Mouse (Mus musculus): ENCODE results near the gene Etv4. TPM values are rescaled to one million over a fixed set of nuclear protein-coding genes. Genes with fewer than 3 reads are reported as not detected.
A peak's percentile ranks its signal among the peaks of the same experiment; 100 is the strongest.

Etv4 gene
- polyA plus RNA-seq, 1 experiment from 2014 or later, result 3.5 TPM

DNA sequence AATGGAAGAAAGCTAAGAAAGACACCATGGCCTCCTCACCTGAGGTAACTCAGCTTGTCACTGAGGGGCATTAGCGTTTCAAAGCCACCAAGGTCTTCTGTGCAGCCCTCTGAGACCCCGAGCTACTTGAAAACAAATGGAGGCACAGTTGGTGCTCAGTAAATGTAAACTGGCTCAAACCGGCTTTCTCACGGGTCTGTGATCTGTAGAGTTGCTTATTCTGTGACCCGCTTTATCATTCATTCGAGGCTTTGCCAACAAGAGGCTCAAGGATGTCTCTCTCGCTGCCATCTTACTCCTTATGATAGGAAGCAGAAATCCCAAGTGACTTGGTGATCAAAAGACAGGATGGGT lies 658 bp upstream of the Etv4 start:
- Histone ChIP-seq H3K4me1 (replicated peaks) (peaks cover 31% of the 10 kb centered on the region), H3K9ac (no peak overlapping the region), H3K4me2 (peak overlapping the region; percentile 99), H3K36me3 (no peaks in the 10 kb centered on the region), H3K27ac (no peak overlapping the region), H3K27me3 (peaks cover 71% of the 10 kb centered on the region), H3K4me3 (peak overlapping the region; percentile 61), H3K9me3 (replicated peaks) (no peaks in the 10 kb centered on the region)
- ATAC-seq (replicated peaks; ENCODE audit: insufficient number of reproducible peaks, insufficient read depth, low FRiP score, low read depth), result no peak
- 6% methylated on average over 7 of the region's 7 CpGs for WGBS

- Histone ChIP-seq H3K27ac (peak overlapping the region; percentile 66), H3K36me3 (no peaks in the 10 kb centered on the region), H3K9ac (peak overlapping the region; percentile 59), H3K4me2 (peak overlapping the region; percentile 99), H3K4me1 (replicated peaks) (peaks cover 23% of the 10 kb centered on the region), H3K27me3 (peaks cover 73% of the 10 kb centered on the region), H3K4me3 (peak overlapping the region; percentile 61), H3K9me3 (replicated peaks) (no peaks in the 10 kb centered on the region)
- WGBS, result under 1% methylated on average over 58 of the region's 67 CpGs
- peak; percentile 37 for ATAC-seq (replicated peaks; ENCODE audit: insufficient number of reproducible peaks, insufficient read depth, low FRiP score, low read depth)
These were observed 556 bp downstream of the Etv4 start for GRCm38 (mm10) chr11:101784488-101785142.

DNA sequence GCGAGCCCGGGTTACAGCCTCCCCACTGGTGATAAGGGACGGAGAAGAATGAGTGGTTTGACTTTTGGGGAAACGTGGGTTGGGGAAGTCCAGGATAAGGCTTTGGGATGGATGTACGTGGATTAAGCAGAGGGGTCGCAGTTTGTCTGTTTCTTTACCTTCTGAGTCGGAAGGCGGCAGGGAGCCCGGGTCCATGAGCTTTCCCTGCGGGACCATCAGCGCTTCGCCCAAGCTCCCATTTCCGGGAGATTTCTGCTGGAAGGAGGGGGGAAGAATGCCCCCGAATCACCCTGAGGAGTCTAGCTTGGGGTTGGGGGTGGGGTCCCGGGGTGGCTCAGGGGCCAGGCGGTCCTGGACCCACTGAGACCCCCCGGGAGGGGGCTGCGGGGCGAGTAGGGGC lies 1.1 kb downstream of the Etv4 start:
- no peaks in the 10 kb centered on the region for H3K36me3 ChIP-seq
- H3K9me3 ChIP-seq (replicated peaks), result no peaks in the 10 kb centered on the region
- H3K4me1 ChIP-seq (replicated peaks), result peaks cover 23% of the 10 kb centered on the region
- H3K27ac ChIP-seq, result peak overlapping the region; percentile 66; the same call in 1 of the 2 replicates
- H3K9ac ChIP-seq, result peak overlapping the region; percentile 59
- H3K27me3 ChIP-seq, result peaks cover 73% of the 10 kb centered on the region
- 2% methylated on average over 19 of the region's 19 CpGs for WGBS
- ATAC-seq (replicated peaks; ENCODE audit: insufficient number of reproducible peaks, insufficient read depth, low FRiP score, low read depth), result no peak
- peak overlapping the region; percentile 99 for H3K4me2 ChIP-seq
- H3K4me3 ChIP-seq, result peak overlapping the region; percentile 61

GRCm38 (mm10) chr11:101783584-101783983 lies 1.6 kb downstream of the Etv4 start:
- Histone ChIP-seq H3K36me3 (no peaks in the 10 kb centered on the region), H3K4me2 (peak overlapping the region; percentile 99), H3K4me1 (replicated peaks) (peaks cover 23% of the 10 kb centered on the region), H3K9ac (peak overlapping the region; percentile 59), H3K27ac (no peak overlapping the region), H3K9me3 (replicated peaks) (no peaks in the 10 kb centered on the region), H3K27me3 (peaks cover 75% of the 10 kb centered on the region), H3K4me3 (peak overlapping the region; percentile 61)
- WGBS, result 28% methylated on average over 9 of the region's 9 CpGs
- ATAC-seq (replicated peaks; ENCODE audit: insufficient number of reproducible peaks, insufficient read depth, low FRiP score, low read depth), result no peak

DNA sequence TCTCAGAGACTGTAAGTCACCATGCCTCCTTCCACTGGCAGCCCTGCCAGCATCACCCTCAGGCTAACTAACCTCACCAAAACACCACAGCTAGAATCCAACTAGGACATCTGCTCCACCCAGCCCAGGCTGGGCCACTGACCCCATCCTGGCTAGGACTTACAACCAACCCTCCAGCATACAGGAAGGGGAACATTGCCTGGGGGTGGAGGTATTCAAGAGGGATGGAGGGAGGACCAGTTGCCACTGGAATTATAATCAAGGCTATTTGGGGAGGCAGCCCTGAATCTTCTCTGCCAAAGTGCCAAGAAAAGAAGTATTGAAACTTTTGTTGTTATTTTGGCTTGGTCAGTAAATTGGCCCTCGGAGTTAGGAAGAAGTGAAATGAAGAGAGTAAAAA lies 2.0 kb downstream of the Etv4 start:
- Histone ChIP-seq H3K4me1 (replicated peaks) (peaks cover 23% of the 10 kb centered on the region), H3K4me3 (no peak overlapping the region), H3K4me2 (no peak overlapping the region), H3K36me3 (no peaks in the 10 kb centered on the region), H3K27ac (no peak overlapping the region), H3K9me3 (replicated peaks) (no peaks in the 10 kb centered on the region), H3K27me3 (peaks cover 75% of the 10 kb centered on the region), H3K9ac (no peak overlapping the region)
- WGBS, result 79% methylated on average over 1 of the region's 1 CpGs
- ATAC-seq (replicated peaks; ENCODE audit: insufficient number of reproducible peaks, insufficient read depth, low FRiP score, low read depth), result no peak

- no peaks in the 10 kb centered on the region for H3K36me3 ChIP-seq
- peaks cover 35% of the 10 kb centered on the region for H3K27me3 ChIP-seq
- no peak overlapping the region for H3K9ac ChIP-seq
- H3K4me3 ChIP-seq, result no peak overlapping the region
- 80% methylated on average over 4 of the region's 4 CpGs for WGBS
- H3K4me1 ChIP-seq (replicated peaks), result peaks cover 15% of the 10 kb centered on the region
- H3K27ac ChIP-seq, result no peak overlapping the region
- H3K9me3 ChIP-seq (replicated peaks), result no peaks in the 10 kb centered on the region
- no peak overlapping the region for H3K4me2 ChIP-seq
- no peak for ATAC-seq (replicated peaks; ENCODE audit: insufficient number of reproducible peaks, insufficient read depth, low FRiP score, low read depth)
These were observed 8.3 kb downstream of the Etv4 start for GRCm38 (mm10) chr11:101776846-101777245.

DNA sequence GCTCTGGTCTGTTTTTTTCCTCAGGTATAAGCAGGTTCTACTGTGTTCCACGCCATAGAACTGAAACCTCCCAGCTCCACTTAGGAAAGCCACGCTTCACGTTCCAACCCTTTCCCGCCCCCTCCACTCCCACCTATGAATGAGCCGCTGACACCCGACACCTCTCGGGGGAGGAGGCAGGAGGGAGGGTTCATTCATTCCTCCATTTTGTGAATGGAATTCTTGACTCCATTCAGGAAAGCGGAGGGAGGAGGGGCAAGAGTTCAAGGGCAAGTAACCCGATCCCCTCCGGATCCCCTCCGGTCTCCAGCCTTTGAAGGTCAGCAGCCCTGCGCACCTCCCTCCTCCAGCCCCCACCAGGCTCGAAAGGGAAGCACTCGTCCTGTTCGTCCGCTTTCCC lies 12.7 kb downstream of the Etv4 start:
- H3K4me2 ChIP-seq, result peak overlapping the region; percentile 85
- peak overlapping the region; percentile 42; the same call in 1 of the 2 replicates for H3K27ac ChIP-seq
- peaks cover 7% of the 10 kb centered on the region for H3K36me3 ChIP-seq
- H3K9ac ChIP-seq, result peak overlapping the region; percentile 36; the same call in 1 of the 2 replicates
- H3K27me3 ChIP-seq, result peaks cover 18% of the 10 kb centered on the region
- 2% methylated on average over 16 of the region's 16 CpGs for WGBS
- peak; percentile 88 for ATAC-seq (replicated peaks; ENCODE audit: insufficient number of reproducible peaks, insufficient read depth, low FRiP score, low read depth)
- no peaks in the 10 kb centered on the region for H3K9me3 ChIP-seq (replicated peaks)
- peak overlapping the region; percentile 46 for H3K4me3 ChIP-seq
- H3K4me1 ChIP-seq (replicated peaks), result peaks cover 16% of the 10 kb centered on the region

DNA sequence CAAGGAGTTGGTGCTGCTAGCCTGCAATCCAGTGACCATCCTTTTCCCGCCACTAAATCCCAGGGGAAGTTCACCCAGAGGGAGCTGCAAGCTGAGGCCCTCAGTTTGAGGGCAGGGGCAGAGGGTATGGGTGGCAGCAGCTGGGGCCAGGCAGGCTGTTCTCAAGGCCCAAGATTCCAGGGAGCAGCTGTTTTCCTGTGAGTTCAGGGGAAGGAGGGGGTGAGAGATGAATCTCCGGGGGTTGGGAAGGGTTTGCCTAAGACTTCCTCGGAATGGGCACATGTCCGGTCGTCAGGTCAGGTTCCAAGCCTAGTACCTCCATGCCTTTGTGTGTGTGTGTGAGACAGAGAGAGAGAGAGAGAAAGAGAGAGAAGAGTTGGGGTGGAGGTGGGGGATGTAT lies 13.1 kb downstream of the Etv4 start:
- H3K9ac ChIP-seq, result no peak overlapping the region
- no peak overlapping the region for H3K27ac ChIP-seq
- 14% methylated on average over 5 of the region's 5 CpGs for WGBS
- no peak for ATAC-seq (replicated peaks; ENCODE audit: insufficient number of reproducible peaks, insufficient read depth, low FRiP score, low read depth)
- peaks cover 11% of the 10 kb centered on the region for H3K36me3 ChIP-seq
- peaks cover 14% of the 10 kb centered on the region for H3K4me1 ChIP-seq (replicated peaks)
- peak overlapping the region; percentile 85 for H3K4me2 ChIP-seq
- H3K4me3 ChIP-seq, result peak overlapping the region; percentile 46
- peaks cover 18% of the 10 kb centered on the region for H3K27me3 ChIP-seq
- H3K9me3 ChIP-seq (replicated peaks), result no peaks in the 10 kb centered on the region

DNA sequence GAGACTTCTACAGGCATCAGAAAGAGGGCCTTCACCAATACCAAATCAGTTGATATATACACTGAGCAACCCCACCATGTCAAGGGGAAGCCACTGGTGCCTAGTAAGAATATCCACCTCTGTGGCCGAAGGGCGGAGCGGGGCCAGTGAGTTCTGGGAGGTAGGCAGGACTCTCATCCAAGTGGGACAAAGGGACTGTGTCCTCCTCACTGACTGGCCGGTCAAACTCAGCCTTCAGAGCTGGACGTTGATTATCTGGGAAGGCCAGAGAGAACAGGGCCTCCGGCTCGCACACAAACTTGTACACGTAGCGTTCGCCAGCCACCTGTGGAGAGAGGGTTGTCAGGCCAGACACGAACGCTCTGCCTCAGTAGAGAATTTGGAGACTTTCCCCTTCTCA lies 14.9 kb downstream of the Etv4 start:
- no peak for ATAC-seq (replicated peaks; ENCODE audit: insufficient number of reproducible peaks, insufficient read depth, low FRiP score, low read depth)
- 91% methylated on average over 12 of the region's 12 CpGs for WGBS
- no peak overlapping the region for H3K4me3 ChIP-seq
- H3K27me3 ChIP-seq, result peaks cover 18% of the 10 kb centered on the region
- peaks cover 14% of the 10 kb centered on the region for H3K4me1 ChIP-seq (replicated peaks)
- H3K4me2 ChIP-seq, result no peak overlapping the region
- H3K27ac ChIP-seq, result no peak overlapping the region
- H3K9ac ChIP-seq, result no peak overlapping the region
- H3K9me3 ChIP-seq (replicated peaks), result no peaks in the 10 kb centered on the region
- peaks cover 28% of the 10 kb centered on the region for H3K36me3 ChIP-seq

- Histone ChIP-seq H3K4me2 (no peak overlapping the region), H3K4me3 (no peak overlapping the region), H3K36me3 (peaks cover 42% of the 10 kb centered on the region), H3K9me3 (replicated peaks) (no peaks in the 10 kb centered on the region), H3K4me1 (replicated peaks) (peaks cover 14% of the 10 kb centered on the region), H3K27ac (no peak overlapping the region), H3K27me3 (peaks cover 8% of the 10 kb centered on the region), H3K9ac (no peak overlapping the region)
- WGBS, result 83% methylated on average over 6 of the region's 6 CpGs
- no peak for ATAC-seq (replicated peaks; ENCODE audit: insufficient number of reproducible peaks, insufficient read depth, low FRiP score, low read depth)
These were observed 16.4 kb downstream of the Etv4 start for GRCm38 (mm10) chr11:101768721-101769120.

DNA sequence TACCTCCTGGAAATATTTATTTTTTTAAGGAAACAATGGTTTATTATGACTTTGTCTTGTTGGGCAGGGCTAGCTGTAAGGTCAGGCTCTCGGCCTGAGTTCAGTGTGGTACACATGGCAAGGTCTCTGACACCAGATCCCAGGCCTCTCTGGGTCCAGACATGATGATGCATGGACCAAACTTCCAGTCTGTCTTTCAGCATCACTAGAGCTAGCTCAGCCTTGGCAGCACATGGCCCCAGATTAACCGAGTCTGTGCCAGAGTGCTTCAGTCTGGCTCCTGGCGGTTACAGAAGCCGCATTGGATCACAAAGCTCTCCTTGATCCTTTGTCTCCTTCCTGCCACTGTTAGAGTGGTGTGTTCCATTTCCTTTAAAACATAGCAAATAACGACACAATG lies 17.8 kb downstream of the Etv4 start:
- Histone ChIP-seq H3K27ac (no peak overlapping the region), H3K9me3 (replicated peaks) (no peaks in the 10 kb centered on the region), H3K9ac (no peak overlapping the region), H3K4me3 (no peak overlapping the region), H3K4me2 (no peak overlapping the region), H3K27me3 (peaks cover 4% of the 10 kb centered on the region; the same call in 1 of the 2 replicates), H3K36me3 (peaks cover 48% of the 10 kb centered on the region), H3K4me1 (replicated peaks) (peaks cover 6% of the 10 kb centered on the region)
- ATAC-seq (replicated peaks; ENCODE audit: insufficient number of reproducible peaks, insufficient read depth, low FRiP score, low read depth), result no peak
- 70% methylated on average over 5 of the region's 5 CpGs for WGBS

GRCm38 (mm10) chr11:101764546-101764945 lies 20.6 kb downstream of the Etv4 start:
- Histone ChIP-seq H3K4me3 (no peak overlapping the region), H3K4me1 (replicated peaks) (no peaks in the 10 kb centered on the region), H3K36me3 (peaks cover 64% of the 10 kb centered on the region), H3K4me2 (no peak overlapping the region), H3K27ac (no peak overlapping the region), H3K9me3 (replicated peaks) (no peaks in the 10 kb centered on the region), H3K27me3 (no peaks in the 10 kb centered on the region), H3K9ac (no peak overlapping the region)
- no peak for ATAC-seq (replicated peaks; ENCODE audit: insufficient number of reproducible peaks, insufficient read depth, low FRiP score, low read depth)
- WGBS, result 88% methylated on average over 8 of the region's 8 CpGs
